Mouse (Mus musculus) CH12.LX (cell line): Measurements from ENCODE around the gene Triml1. TPM values are rescaled to one million over a fixed set of nuclear protein-coding genes. Genes with fewer than 3 reads are reported as not detected.

Experiments used
- DNase-seq: peaks from one replicate; pipeline ENCODE4 v3.0.0-alpha.2; 2013; ENCODE audit errors: extremely low read depth
- H3K27ac ChIP-seq: 2 replicates; pipeline ENCODE4 v1.5.1; 2012; ENCODE audit warnings: low read depth, mild to moderate bottlenecking, control low read depth, moderate library complexity; ENCODE audit not compliant: insufficient read depth
- H3K27me3 ChIP-seq: replicated peaks from 2 replicates; pipeline ENCODE3; 2012; ENCODE audit warnings: inconsistent platforms
- H3K36me3 ChIP-seq, 2 experiments: replicated peaks in 1 of 2; 2 replicates each; pipeline versions ENCODE3 to v1.6.1; 2012; ENCODE audit warnings: inconsistent platforms in 1 of 2, low read length in 1 of 2, mild to moderate bottlenecking in 1 of 2, mixed read lengths in 1 of 2, moderate library complexity in 1 of 2; ENCODE audit not compliant: control insufficient read depth in 1 of 2, insufficient read depth in 1 of 2
- H3K4me1 ChIP-seq, 2 experiments: 2 replicates each; pipeline ENCODE4 v1.6.1; 2012; ENCODE audit warnings: inconsistent platforms in 1 of 2, moderate library complexity in 1 of 2; ENCODE audit not compliant: insufficient read depth in 2 of 2, control insufficient read depth in 1 of 2
- H3K4me2 ChIP-seq: 2 replicates; pipeline ENCODE4 v1.6.1; 2012; ENCODE audit warnings: low read depth, mild to moderate bottlenecking, control low read depth; ENCODE audit not compliant: poor library complexity, insufficient read depth, severe bottlenecking
- H3K4me3 ChIP-seq, 3 experiments: fragments of 150-350 bp in 1 of 3; sonication (generic) in 1 of 3; replicated peaks in 1 of 3; 2 replicates each; pipeline versions ENCODE3 to v1.5.1; 2011 to 2012; ENCODE audit warnings: low read depth in 2 of 3, low read length in 2 of 3, mild to moderate bottlenecking in 2 of 3, moderate library complexity in 2 of 3, control low read depth in 1 of 3, improper control_type of control experiment in 1 of 3, inconsistent platforms in 1 of 3, mixed read lengths in 1 of 3; ENCODE audit not compliant: poor library complexity in 1 of 3
- H3K79me2 ChIP-seq: replicated peaks from 2 replicates; pipeline ENCODE4 v1.6.1; 2012; ENCODE audit warnings: mild to moderate bottlenecking, moderate library complexity; ENCODE audit not compliant: control insufficient read depth, poor library complexity, insufficient read depth, severe bottlenecking; ENCODE audit errors: extremely low read depth
- H3K9ac ChIP-seq: 2 replicates; pipeline ENCODE4 v1.6.1; 2012; ENCODE audit warnings: low read depth, mild to moderate bottlenecking, control low read depth, moderate library complexity; ENCODE audit not compliant: insufficient read depth
- H3K9me3 ChIP-seq: replicated peaks from 2 replicates; pipeline ENCODE3; 2012; ENCODE audit warnings: low read length, inconsistent platforms, mixed read lengths
- BHLHE40 ChIP-seq: IDR thresholded peaks from 2 replicates; pipeline ENCODE4 v1.6.1; 2011; ENCODE audit warnings: mild to moderate bottlenecking, low read depth, low read length, improper control_type of control experiment
- CHD1 ChIP-seq: IDR thresholded peaks from 2 replicates; pipeline ENCODE4 v1.6.1; 2012; ENCODE audit warnings: low read depth, low read length, improper control_type of control experiment, inconsistent platforms
- CTCF ChIP-seq, 2 experiments: IDR thresholded peaks in 1 of 2; conservative IDR thresholded peaks in 1 of 2; 2 replicates each; pipeline ENCODE4 v1.5.1; 2011 to 2012; ENCODE audit warnings: low read depth in 2 of 2, low read length in 2 of 2, improper control_type of control experiment in 1 of 2, inconsistent platforms in 1 of 2, mild to moderate bottlenecking in 1 of 2, moderate library complexity in 1 of 2
- E2F4 ChIP-seq: IDR thresholded peaks from 2 replicates; pipeline ENCODE4 v1.6.1; 2011; ENCODE audit warnings: low read depth, low read length, improper control_type of control experiment; ENCODE audit not compliant: insufficient replicate concordance
- EP300 ChIP-seq: IDR thresholded peaks from 2 replicates; pipeline ENCODE4 v1.6.1; 2011; ENCODE audit warnings: low read length, improper control_type of control experiment
- ETS1 ChIP-seq: conservative IDR thresholded peaks from 2 replicates; pipeline ENCODE4 v1.6.1; 2012; ENCODE audit warnings: low read depth, mild to moderate bottlenecking, inconsistent platforms, low read length, improper control_type of control experiment, moderate library complexity
- GABPA ChIP-seq: IDR thresholded peaks from 2 replicates; pipeline ENCODE4 v1.6.1; 2012; ENCODE audit warnings: low read depth, low read length, improper control_type of control experiment, inconsistent platforms; ENCODE audit not compliant: insufficient replicate concordance
- JUND ChIP-seq: conservative IDR thresholded peaks from 2 replicates; pipeline ENCODE4 v1.6.1; 2011; ENCODE audit warnings: low read depth, low read length, improper control_type of control experiment
- MXI1 ChIP-seq: IDR thresholded peaks from 2 replicates; pipeline ENCODE4 v1.6.1; 2011; ENCODE audit warnings: mild to moderate bottlenecking, low read depth, low read length, improper control_type of control experiment
- NRF1 ChIP-seq: IDR thresholded peaks from 2 replicates; pipeline ENCODE4 v1.6.1; 2014; ENCODE audit warnings: low read depth, mild to moderate bottlenecking, inconsistent platforms, low read length, improper control_type of control experiment, moderate library complexity
- PAX5 ChIP-seq: IDR thresholded peaks from 2 replicates; pipeline ENCODE4 v1.6.1; 2012; ENCODE audit warnings: low read length, inconsistent platforms, mixed read lengths
- POLR2A ChIP-seq: IDR thresholded peaks from 2 replicates; pipeline ENCODE4 v1.6.1; 2011; ENCODE audit warnings: low read depth, mild to moderate bottlenecking, improper control_type of control experiment, low read length
- RAD21 ChIP-seq: IDR thresholded peaks from 2 replicates; pipeline ENCODE4 v1.6.1; 2011; ENCODE audit warnings: low read depth, mild to moderate bottlenecking, low read length, improper control_type of control experiment, moderate library complexity
- RCOR1 ChIP-seq: conservative IDR thresholded peaks from 2 replicates; pipeline ENCODE4 v1.6.1; 2012; ENCODE audit warnings: low read depth, mild to moderate bottlenecking, inconsistent platforms, low read length, improper control_type of control experiment
- SIN3A ChIP-seq: IDR thresholded peaks from 2 replicates; pipeline ENCODE4 v1.6.1; 2012; ENCODE audit warnings: low read length, improper control_type of control experiment, inconsistent platforms
- SMC3 ChIP-seq: IDR thresholded peaks from 2 replicates; pipeline ENCODE4 v1.6.1; 2011; ENCODE audit warnings: low read depth, low read length, improper control_type of control experiment
- TBP ChIP-seq: conservative IDR thresholded peaks from 2 replicates; pipeline ENCODE4 v1.6.1; 2011; ENCODE audit warnings: low read depth, low read length, improper control_type of control experiment
- TCF12 ChIP-seq: IDR thresholded peaks from 2 replicates; pipeline ENCODE4 v1.6.1; 2014; ENCODE audit warnings: low read depth, mild to moderate bottlenecking, inconsistent platforms, low read length, improper control_type of control experiment
- UBTF ChIP-seq: IDR thresholded peaks from 2 replicates; pipeline ENCODE4 v1.6.1; 2012; ENCODE audit warnings: low read depth, mild to moderate bottlenecking, inconsistent platforms, low read length, improper control_type of control experiment, moderate library complexity
- USF1 ChIP-seq: IDR thresholded peaks from 2 replicates; pipeline ENCODE4 v1.6.1; 2014; ENCODE audit warnings: low read depth, mild to moderate bottlenecking, inconsistent platforms, low read length, improper control_type of control experiment
- USF2 ChIP-seq: conservative IDR thresholded peaks from 2 replicates; pipeline ENCODE4 v1.6.1; 2011; ENCODE audit warnings: low read depth, low read length, improper control_type of control experiment
- ZC3H11A ChIP-seq: IDR thresholded peaks from 2 replicates; pipeline ENCODE4 v1.6.1; 2012; ENCODE audit warnings: low read depth, mild to moderate bottlenecking, inconsistent platforms, low read length, improper control_type of control experiment
- ZKSCAN1 ChIP-seq: IDR thresholded peaks from 2 replicates; pipeline ENCODE4 v1.6.1; 2012; ENCODE audit warnings: low read depth, inconsistent platforms, low read length, improper control_type of control experiment, borderline replicate concordance
- dilution Hi-C: fragments of 300-500 bp; cut with MboI; formaldehyde crosslinking; loops from 2 replicates; pipeline ENCODE4 v1.14.3; 2020; ENCODE audit warnings: low sequenced_read_pairs; ENCODE audit not compliant: extremely low pct_unique_long_range_greater_than_20kb, extremely low pct_ligation_motif_present
- in situ Hi-C: fragments of 300-500 bp; cut with MboI; formaldehyde crosslinking; loops from 3 replicates; pipeline ENCODE4 v1.14.3; 2019; ENCODE audit warnings: low sequenced_read_pairs, low pct_ligation_motif_present, low pct_unique_long_range_greater_than_20kb, mixed read lengths
- polyA plus RNA-seq: library from polyadenylated mRNA; unstranded; fragments of >175 nt; gene quantifications from 2 replicates; pipeline ENCODE4 v1.2.1, GENCODE M21; 2012; ENCODE audit warnings: low read depth; ENCODE audit not compliant: insufficient read length
- total RNA-seq, 2 experiments: library from RNA; depleted of rRNA; stranded (reverse); fragments of 300-350 nt in 1 of 2; fragments of >200 nt in 1 of 2; gene quantifications; 2 replicates each; pipeline ENCODE4 v1.2.3; 2012 to 2014

Triml1 gene
- total and polyA plus RNA-seq, 3 experiments: not detected

GRCm38 (mm10) chr8:43163255-43163654 lies 22.0 kb upstream of the Triml1 start:
- no peaks in the 10 kb centered on the region for H3K36me3 ChIP-seq
- H3K9ac ChIP-seq: no peak overlapping the region
- dilution Hi-C loops: no loop called here
- TF ChIP-seq USF2 (no peak), RCOR1 (no peak), PAX5 (no peak), ZC3H11A (no peak), UBTF (no peak), RAD21 (no peak), MXI1 (no peak), POLR2A (no peak)
- H3K4me3 ChIP-seq: no peak overlapping the region
- H3K27ac ChIP-seq: no peak overlapping the region
- no peaks in the 10 kb centered on the region for H3K27me3 ChIP-seq
- no peaks in the 10 kb centered on the region for H3K4me1 ChIP-seq
- DNase-seq: no peak
- H3K79me2 ChIP-seq: no peaks in the 10 kb centered on the region
- in situ Hi-C loops: no loop called here
- H3K4me2 ChIP-seq: no peak overlapping the region
- H3K9me3 ChIP-seq: peaks cover 72% of the 10 kb centered on the region

GRCm38 (mm10) chr8:43149307-43149706 lies 8.0 kb upstream of the Triml1 start:
- Histone ChIP-seq H3K27ac (no peak overlapping the region), H3K9me3 (peaks cover 22% of the 10 kb centered on the region), H3K27me3 (no peaks in the 10 kb centered on the region), H3K79me2 (no peaks in the 10 kb centered on the region), H3K4me2 (no peak overlapping the region), H3K36me3 (no peaks in the 10 kb centered on the region), H3K4me1 (no peaks in the 10 kb centered on the region), H3K4me3 (no peak overlapping the region), H3K9ac (no peak overlapping the region)
- in situ Hi-C loops (no loop called here), dilution Hi-C loops (no loop called here)
- DNase-seq: no peak
- TF ChIP-seq BHLHE40: no peak
- TF ChIP-seq PAX5: no peak
- no peak for TF ChIP-seq UBTF
- TF ChIP-seq NRF1: no peak
- TF ChIP-seq ZC3H11A: no peak
- TF ChIP-seq TCF12: no peak
- TF ChIP-seq CHD1: no peak
- TF ChIP-seq USF2: no peak
- TF ChIP-seq ETS1: no peak
- no peak for TF ChIP-seq GABPA
- TF ChIP-seq RCOR1: no peak
- no peak for TF ChIP-seq TBP
- no peak for TF ChIP-seq ZKSCAN1
- no peak for TF ChIP-seq USF1
- no peak for TF ChIP-seq JUND
- no peak for TF ChIP-seq SMC3
- TF ChIP-seq E2F4: no peak
- TF ChIP-seq CTCF (conservative IDR thresholded peaks at IDR 0.05 in 1 of 2, IDR thresholded peaks at IDR 0.05 in 1 of 2; ENCODE audit: low read depth in 2 of 2, low read length in 2 of 2): no peak
- TF ChIP-seq EP300: no peak
- no peak for TF ChIP-seq SIN3A
